Mouse (Mus musculus): ENCODE measurements at regions not wholly inside any gene's neighbourhood (a gene's known extent, or its start where the extent isn't known, plus 50 kb on each side); places are given as distances from the start of the nearest gene placed in this dataset.
"Not testable (repeated sequence)": the region's sequence is repeated elsewhere in the genome, so short reads cannot be mapped to it uniquely, and the experiment has no call there.

DNA sequence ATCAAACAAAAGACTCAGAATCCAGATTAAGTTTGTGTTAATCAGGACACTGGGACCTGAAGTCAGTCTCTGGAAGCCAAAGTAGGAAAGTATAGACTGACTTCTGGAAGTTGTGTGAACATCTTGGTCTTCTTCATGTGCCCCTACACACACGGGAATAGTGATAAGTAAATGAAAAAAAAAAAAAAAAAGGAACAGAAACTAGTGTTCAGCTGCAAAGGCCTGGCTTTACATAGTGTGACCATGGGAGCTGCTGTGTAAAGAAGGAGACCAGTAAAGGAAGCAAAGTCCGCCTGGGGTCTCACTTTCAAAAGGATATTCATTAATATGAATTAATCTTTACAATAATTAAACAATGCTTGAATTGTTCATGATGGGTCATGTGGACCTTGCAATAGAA, 190.6 kb upstream of the Tmc3 start:
- DNase-seq (ENCODE audit: low spot score in 2 of 2): no peak

DNA sequence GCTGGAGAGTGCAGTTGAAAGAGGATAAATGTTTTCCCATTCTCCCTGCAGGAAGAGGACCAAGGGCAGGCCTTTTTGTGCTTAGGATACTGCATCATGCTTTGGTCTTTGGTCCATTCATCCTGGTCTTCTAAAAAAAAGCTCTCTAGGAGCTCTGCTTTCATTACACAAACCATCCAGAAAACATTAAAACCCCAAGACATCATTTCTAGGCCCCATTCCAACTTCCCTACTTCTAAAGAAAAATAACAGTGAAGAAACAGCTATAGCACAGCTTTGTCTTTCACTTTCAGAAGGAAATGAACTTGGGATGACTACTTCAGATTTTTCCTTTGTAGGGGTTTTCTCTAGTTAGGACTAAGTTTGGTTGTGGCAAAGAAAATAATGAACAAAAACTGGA, 185.1 kb upstream of the Tmc3 start:
- DNase-seq (ENCODE audit: low spot score in 2 of 2): no peak

DNA sequence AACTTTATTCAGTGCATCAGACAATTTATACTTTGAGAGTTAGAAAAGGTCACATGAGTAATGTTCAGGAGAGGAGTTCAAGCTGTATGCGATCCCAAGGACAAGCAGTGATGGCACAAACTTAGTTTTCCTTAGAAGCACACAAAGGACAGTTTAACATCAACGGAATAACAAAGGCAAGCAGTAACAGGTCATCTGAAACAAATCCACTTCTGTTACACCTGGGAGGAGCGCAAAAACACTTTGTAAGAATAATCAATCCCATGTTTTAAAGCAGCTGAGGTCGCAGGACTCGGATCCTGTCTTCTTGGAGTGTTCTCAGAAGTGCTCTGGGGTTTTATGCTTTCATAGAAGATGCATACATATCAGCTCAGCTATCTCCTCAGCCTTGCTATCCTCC, 183.7 kb upstream of the Tmc3 start:
- no peak for DNase-seq (ENCODE audit: low spot score in 2 of 2)

DNA sequence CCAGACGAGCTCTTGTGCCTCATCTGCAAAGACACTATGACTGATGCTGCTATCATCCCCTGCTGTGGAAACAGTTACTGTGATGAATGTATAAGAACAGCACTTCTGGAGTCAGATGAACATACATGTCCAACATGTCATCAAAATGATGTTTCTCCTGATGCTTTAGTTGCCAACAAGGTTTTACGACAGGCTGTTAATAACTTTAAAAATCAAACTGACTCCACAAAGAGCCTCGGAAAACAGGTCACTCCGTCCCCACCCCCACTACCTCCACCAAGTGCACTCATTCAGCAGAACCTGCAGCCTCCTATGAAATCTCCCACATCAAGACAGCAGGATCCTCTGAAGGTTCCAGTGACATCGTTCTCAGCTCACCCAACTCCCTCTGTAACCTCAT, 172.0 kb upstream of the Tmc3 start:
- not testable (repeated sequence) for DNase-seq (ENCODE audit: low spot score in 2 of 2)

DNA sequence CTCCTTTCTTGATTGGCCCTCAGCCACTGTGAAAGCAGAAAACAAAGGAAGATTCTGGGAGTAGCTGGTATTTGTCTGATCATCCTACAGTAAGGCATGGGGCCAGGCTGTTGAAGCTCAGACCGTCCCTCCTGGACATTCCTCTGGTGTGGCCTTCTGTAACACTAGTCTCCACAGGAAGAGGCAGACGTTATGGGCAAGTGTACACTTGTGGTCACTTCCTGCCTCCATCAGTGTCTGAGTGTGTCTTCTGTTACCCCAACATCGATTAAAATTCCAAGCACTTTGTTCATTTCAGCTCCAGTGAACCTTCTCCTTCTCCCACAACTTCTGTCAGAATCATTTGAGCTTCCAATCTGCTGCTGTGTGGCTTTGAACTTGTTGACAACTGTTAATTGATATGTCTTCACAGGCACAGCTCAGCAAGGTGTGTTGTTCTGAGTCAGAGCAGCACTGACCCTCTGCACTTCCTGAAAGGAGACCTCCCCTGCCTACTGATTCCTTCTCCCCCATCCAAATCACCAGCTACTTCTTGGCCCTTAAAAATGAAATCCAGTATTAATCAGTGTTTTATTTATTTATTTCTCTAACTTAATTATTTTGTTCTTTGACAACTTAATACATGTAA, 154.7 kb upstream of the Tmc3 start:
- no peak for DNase-seq (ENCODE audit: low spot score in 2 of 2)

DNA sequence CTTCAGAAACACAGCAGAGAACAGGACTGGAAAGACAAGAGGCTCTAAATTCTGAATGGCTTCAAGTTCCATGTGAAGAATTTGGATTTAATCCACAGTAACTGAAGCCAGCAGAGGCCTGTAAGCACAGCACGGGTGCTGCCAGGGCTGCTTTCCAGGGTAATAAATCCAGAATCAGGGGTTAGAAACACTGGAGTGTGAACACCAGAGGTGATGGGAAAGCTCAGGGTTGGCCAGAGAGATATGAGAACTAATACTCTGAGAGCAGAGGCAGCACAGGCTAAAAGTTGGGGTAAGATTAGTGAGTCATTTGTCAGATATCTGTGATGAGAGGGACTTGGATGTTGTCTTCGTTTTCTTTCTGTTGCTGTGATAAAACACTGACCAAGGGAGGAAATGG, 153.6 kb upstream of the Tmc3 start:
- DNase-seq (ENCODE audit: low spot score in 2 of 2): no peak

DNA sequence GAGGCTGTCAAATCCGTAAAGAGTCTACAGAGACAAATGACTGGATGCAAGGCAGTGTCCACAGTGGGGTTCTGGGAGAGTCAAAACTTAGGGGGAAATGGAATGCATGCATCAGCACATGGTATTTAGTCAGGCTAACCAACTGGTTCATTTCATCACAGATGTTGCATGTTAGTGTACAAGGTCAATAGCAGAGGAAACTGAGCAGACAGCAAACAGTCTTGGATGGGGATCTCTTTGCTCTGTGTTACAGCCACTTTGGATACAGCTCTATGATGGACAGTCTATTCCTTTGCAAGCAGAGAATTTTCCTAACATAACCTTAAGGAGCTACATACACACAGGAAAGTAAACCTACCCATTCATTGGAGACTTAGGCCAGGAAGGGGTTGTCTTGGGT, 151.9 kb upstream of the Tmc3 start:
- DNase-seq (ENCODE audit: low spot score in 2 of 2): no peak

DNA sequence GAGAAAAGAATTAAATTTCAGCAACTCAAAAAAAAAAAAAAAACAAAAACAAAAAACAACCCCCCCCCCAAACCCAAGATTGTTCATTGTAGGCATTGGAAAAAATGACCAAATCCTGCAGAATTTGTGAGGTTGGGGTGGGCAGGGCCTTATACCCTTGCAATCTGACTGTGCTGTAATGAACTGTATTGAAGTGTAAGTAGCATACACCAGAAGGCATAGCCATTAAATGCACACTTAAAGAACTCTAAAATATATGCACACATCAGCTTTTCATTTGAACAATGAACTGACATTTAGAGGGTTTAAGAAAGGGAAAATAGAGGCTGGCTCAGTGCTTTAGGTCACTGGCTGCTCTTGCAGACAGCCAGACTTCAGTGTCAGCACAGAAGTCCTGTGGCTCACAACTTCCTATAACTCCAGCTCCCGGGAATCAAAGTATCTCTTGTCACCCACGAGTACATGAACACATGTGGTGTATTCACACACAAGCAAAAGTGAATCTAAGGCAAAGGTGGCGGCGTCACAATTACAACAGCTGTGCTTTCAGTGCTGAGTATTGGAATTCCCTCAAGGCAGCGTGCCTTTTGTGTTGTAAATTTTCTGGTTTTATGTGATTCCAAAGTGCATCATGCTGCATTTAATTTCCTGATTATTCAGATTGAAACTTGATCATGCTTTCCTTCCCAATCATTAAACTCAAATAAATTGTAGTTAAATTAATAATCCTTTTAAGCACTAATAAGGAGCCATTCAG, 150.6 kb upstream of the Tmc3 start:
- no peak for DNase-seq (ENCODE audit: low spot score in 2 of 2)

DNA sequence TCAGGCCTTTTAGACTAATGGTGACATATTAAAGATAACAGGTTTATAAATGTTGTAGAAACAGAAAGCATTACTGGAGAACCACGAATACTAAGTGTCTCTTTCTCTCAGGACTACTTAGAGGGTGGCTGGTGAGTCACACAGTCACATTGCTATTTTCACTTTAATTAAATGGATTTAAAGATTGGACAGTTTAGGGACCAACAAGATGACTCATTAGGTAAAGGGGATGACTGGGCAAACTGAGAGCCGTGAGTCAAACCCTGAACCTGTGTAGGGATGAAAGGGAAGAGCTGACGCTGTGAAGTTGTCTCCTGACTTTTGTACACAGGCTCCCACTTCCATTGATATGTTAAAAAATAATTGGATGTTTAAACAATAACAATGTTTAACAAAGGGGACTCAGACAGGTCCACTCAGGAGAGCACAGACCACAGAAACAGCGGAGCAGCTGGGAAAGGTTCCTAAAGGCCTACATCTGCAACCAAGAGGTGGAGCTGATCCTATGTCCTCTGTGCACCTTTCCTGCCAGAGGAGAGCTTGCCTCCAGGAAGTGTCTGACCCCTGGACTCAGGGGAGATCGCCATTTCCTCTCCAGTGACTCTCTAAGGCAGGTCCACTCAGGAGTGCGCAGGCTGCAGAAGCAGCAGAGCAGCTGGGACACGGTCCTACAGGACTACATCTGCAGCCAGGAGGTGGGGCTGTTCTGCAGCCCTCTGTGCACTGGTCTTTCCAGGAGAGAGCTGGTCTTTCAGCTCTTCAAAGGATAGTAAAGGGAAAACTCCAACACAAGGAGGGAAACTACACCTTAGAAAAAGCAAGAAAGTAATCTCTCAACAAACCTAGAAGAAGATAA, 146.0 kb upstream of the Tmc3 start:
- no peak for DNase-seq (ENCODE audit: low spot score in 2 of 2)

DNA sequence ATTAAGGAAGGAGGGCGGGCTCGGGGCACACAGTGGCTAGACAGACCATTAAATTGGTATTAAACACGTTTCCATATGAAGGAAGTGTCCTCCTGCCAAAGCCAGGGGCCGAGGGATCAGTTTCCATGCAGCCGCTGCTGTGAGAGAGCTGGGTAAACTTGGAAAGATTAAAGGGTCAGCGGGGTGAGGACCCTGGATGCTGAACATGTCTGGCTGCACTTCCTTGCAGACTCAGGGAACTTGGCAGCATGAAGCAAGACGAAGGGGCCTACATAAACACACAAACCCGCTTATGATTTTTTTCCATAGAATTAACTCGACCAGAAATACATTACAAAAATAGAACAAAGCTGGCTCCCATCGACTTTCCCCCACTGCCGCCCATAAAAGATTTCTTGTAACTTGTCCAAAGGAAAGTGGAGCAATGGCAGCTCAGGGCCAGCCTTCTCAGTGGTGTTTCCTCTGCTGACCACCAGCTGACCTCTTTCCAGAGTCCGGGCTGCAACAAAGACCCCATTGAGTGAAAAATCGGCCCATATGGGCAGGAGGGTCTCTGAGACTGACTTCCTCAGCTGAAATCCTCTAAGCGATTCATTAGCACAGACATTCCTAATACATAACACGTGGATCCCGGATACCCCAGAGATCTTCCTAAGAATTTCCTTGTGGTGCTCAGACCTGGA, 141.0 kb upstream of the Tmc3 start:
- DNase-seq (ENCODE audit: low spot score in 2 of 2): no peak

DNA sequence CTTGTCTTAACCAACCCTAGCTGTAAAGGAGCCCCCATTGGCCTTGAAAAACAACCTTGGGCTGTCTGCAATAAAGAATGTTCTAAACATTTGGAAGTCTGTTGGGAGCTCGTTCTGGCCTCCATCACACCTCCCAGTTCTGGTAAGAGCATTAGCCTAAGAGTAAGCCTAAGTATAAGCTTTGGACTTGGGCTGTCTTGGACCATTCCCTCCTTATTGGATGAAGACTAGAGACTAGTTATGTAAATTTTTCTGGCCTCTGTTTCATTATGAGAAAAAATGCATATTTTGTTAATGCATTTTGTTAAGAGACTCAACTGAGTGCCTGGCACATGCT, 140.5 kb upstream of the Tmc3 start:
- no peak for DNase-seq (ENCODE audit: low spot score in 2 of 2)

DNA sequence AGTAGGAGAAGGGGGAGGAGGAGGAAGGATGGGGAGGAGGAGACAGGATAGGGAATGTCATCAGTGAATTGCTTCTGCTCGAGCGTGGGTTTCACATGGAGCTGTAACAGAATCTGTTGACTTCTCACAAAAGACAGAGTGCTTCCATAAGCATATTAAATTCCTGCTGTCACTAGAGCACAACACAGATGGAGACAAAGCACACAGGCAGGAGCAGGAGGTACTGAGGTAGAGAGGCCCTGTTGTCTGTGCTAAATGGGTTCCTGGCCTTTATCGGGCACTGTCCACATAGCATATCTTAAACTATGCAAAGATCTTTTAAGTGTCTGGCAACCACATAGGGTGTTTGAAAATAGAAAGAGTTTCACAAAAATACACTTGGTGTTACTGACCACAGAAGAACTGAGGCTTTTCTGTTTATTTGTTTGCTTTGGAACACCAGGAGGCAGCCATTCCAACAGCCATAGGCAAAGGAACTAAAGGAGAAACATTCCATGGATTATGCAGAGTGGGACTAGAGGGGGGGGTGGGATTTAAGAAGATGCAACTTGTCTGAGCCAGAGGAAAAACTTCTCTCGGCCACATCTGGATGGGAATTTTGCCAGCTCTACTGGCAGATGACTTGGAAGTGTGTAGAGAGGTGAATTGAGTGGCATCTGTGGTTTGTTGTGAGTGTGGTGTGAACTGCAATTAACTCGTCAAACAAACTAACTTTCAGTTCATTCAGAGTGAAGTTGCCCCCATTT, 139.4 kb upstream of the Tmc3 start:
- DNase-seq (ENCODE audit: low spot score in 2 of 2): no peak

DNA sequence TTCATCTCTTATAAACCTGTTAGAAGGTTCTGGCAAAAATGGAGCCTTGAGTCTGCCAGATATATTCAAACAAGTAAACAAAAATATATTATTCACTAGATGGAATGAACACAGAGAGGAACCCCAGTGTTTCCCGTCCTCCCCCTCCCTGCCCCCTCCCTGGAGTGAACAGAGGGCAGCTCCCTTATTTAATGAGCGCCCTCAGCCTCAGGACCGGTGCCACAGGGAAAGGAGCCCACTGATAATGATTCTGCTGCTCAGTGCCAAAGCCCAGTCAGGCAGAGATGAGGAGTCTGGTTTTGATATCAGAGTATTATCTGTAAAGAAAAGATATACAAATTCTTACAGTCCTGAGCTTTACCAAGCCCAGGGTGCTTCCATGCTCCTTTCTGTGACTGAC, 134.4 kb upstream of the Tmc3 start:
- no peak for DNase-seq (ENCODE audit: low spot score in 2 of 2)

DNA sequence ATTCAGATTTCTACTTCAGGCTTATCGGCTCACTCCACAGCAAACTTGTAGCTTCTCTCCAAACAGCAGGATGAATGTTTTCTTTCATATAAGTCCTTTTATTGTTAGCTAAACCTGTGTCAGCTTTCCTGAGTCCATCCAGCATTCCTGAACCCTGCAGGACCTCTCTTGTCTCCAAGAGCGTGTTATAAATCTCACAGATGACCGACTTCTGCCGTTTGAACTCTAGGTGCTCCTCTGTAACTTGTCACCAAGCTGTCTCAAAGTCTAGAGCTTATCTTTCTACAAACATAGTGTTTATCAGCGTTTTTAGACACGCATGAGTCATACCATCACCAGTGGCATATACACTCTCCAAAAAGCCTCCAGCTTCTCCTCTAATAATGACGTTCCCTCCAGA, 132.4 kb upstream of the Tmc3 start:
- DNase-seq (ENCODE audit: low spot score in 2 of 2): no peak

DNA sequence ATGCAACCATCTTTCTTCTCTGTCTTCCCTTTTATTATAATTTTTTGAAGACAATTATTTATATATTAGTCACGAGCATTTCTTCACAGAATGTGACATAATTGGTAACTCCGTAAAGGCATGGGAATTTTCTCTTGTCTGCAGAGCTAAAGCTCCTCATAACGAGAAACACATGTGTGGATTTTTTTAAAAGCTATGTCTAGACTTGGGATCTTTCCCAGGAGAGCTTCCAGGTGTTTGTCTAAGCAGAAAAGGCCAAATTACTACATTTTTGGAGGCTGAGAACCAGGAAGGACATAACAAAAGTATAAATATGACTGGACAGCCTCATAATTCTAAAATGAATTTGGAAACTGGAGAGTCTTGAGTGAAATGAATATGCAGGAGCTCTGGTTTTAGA, 125.2 kb upstream of the Tmc3 start:
- no peak for DNase-seq (ENCODE audit: low spot score in 2 of 2)

DNA sequence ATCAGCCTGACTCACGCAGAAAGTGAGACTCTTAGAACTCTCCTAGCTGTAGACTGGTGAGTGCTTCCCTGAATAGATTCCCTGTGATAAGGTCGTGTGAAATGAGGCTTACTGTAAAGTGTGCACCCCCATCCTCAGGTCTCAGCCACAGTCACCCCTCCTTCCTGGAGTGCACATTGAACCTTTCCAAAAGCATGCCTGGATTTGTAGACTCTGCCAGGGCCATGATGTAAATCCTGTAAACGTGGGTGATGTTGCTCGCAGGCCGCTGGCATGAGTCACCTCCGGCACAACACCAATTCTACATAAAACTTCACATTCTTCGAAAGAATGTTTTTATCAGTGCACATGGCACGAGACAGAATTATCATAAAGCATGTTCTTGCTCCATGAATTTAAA, 117.7 kb upstream of the Tmc3 start:
- DNase-seq (ENCODE audit: low spot score in 2 of 2): no peak

DNA sequence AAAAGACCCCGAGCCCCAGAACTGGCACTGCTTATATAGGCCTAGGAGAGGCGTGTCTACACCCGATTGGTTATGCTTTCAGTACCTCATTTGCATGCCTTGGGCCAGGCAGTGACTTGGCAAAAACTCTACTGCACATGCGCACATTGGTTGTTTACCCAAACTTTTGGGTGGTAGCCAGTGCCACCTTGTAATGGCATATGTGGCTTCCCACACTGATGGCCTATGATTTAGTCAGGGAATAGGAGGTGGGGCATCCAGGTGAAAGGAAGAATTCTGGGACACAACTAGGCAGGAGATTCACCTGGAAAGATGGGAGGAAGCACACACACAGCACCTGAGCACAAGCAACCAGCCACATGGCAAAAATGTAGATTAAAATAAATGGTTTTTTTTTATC, 114.9 kb upstream of the Tmc3 start:
- not testable (repeated sequence) for DNase-seq (ENCODE audit: low spot score in 2 of 2)

DNA sequence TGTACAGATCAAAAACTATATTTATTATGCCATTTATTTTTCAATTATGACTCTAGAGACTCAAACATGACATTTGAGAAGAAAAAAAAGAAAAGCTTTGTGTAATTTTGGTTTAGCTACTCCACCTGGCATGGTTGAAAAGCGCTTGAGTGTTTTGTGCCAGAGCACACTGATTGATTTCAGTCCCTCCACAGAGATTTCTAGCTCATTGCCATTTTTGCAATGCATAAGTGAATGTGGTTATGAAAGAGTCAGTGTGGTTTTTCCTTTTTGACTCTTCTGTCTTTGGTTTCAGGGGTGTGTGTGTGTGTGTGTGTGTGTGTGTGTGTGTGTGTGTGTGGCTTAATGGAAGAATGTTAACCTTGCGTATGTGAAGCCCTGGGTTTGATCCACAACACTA, 113.6 kb upstream of the Tmc3 start:
- DNase-seq (ENCODE audit: low spot score in 2 of 2): no peak

DNA sequence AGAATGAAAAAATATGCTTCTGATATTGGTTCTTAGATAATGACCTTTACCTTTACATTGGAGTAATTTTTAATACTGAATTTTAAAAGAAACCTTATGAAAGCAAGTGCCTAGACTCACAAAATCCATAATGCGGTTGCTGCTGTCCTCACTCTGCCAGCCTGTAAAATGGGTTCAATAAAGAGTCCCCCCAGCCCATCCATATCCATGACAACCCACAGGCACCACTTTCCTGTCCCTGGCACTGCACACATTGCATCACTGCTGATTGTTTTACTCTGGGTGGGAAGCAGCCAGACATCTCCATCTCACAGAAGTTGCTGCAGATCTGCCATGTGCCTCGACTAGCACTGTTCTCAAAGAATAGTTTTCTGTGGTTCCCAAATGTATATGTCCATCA, 110.3 kb upstream of the Tmc3 start:
- DNase-seq (ENCODE audit: low spot score in 2 of 2): no peak

DNA sequence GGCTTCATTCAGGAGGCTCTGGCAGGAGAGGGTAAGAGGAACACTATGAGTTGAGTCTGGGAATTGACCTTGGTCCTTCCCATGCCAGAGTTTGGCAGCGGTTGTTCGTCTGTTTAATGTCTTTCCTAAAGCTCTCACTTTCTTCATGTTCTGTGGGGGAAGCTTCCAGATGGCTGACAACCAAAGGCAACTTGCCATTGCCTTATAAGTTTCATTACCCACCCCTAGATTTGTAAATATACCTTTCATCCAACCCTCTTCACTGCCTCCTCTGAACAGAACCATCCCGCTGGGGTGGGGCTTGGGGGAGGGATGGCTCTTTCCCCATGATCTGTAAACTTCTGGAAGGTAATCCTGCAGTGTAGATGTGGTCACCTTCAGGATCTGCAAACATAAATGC, 109.7 kb upstream of the Tmc3 start:
- DNase-seq (ENCODE audit: low spot score in 2 of 2): no peak

DNA sequence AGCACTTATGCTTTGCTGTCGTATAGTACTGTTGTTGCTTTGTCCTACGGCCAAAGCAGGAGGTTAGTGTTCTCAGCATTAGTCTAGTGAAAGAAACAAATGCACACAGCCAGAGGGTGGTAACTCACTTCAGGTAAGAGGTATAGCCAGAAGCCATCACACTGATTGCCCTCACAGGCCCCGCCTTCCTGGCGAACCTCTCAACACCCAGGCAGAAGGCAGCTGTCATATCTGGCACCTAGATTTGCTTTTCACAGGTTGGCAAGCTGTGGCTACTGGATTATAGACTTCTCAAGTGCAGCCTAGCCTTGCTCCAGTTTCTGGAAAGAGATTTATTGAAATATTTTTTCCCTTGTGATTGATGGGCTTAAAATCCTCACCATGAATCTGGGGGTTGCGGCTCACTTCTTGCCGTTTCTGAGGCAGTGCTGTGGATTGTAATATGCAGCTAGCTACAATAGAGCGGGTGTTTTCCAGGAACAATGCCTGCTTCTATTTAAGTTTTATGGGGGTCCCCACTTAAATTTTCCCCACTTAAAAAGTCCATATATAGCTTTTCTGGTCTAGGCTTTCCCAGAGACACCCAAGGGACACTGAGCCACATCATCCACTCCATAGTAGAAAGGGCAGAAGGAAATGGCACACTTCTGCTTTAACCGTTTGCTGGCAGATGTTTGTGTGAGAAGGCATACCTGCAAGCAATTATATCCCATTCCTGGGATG, 109.1 kb upstream of the Tmc3 start:
- no peak for DNase-seq (ENCODE audit: low spot score in 2 of 2)

All from frontal cortex, postnatal 14 days (tissue).